Mouse (Mus musculus) lung, postnatal 14 days (tissue): ENCODE data around the gene Osbp2.

ENCODE experiments used
- DNase-seq: peaks from one replicate; pipeline ENCODE4 v3.0.0; 2021

Osbp2 gene

GRCm38 (mm10) chr11:3696086-3696616 lies 167.6 kb downstream of the Osbp2 start:
- no peak for DNase-seq

GRCm38 (mm10) chr11:3691746-3692145 lies 172.0 kb downstream of the Osbp2 start:
- DNase-seq = no peak

- no peak for DNase-seq
These were observed 176.8 kb downstream of the Osbp2 start for GRCm38 (mm10) chr11:3686885-3687284.

- no peak for DNase-seq
These were observed 177.4 kb downstream of the Osbp2 start for GRCm38 (mm10) chr11:3686318-3686717.

GRCm38 (mm10) chr11:3685431-3685830 lies 178.3 kb downstream of the Osbp2 start:
- no peak for DNase-seq

GRCm38 (mm10) chr11:3684723-3685430 lies 178.8 kb downstream of the Osbp2 start:
- no peak for DNase-seq

GRCm38 (mm10) chr11:3684232-3684631 lies 179.5 kb downstream of the Osbp2 start:
- no peak for DNase-seq

GRCm38 (mm10) chr11:3683696-3684095 lies 180.0 kb downstream of the Osbp2 start:
- DNase-seq = no peak

GRCm38 (mm10) chr11:3679771-3680170 lies 183.9 kb downstream of the Osbp2 start:
- DNase-seq = no peak

GRCm38 (mm10) chr11:3677204-3677603 lies 186.5 kb downstream of the Osbp2 start:
- peak; percentile 37 for DNase-seq

- DNase-seq = no peak
These were observed 187.3 kb downstream of the Osbp2 start for GRCm38 (mm10) chr11:3676423-3676822.

GRCm38 (mm10) chr11:3674545-3674944 lies 189.2 kb downstream of the Osbp2 start:
- no peak for DNase-seq

GRCm38 (mm10) chr11:3671000-3671628 lies 192.6 kb downstream of the Osbp2 start:
- no peak for DNase-seq

GRCm38 (mm10) chr11:3669849-3670248 lies 193.9 kb downstream of the Osbp2 start:
- no peak for DNase-seq

- no peak for DNase-seq
These were observed 194.9 kb downstream of the Osbp2 start for GRCm38 (mm10) chr11:3668768-3669167.

- no peak for DNase-seq
These were observed 196.2 kb downstream of the Osbp2 start for GRCm38 (mm10) chr11:3667506-3667905.

GRCm38 (mm10) chr11:3661964-3662363 lies 201.7 kb downstream of the Osbp2 start:
- DNase-seq = no peak
